Mouse (Mus musculus) MEL (cell line): ENCODE results near the gene Nyap2. TPM values are rescaled to one million over a fixed set of nuclear protein-coding genes. Genes with fewer than 3 reads are reported as not detected.

Experiments
- DNase-seq: peaks from one replicate; pipeline ENCODE4 v3.0.0; 2011; ENCODE audit warnings: low read depth, low spot score
- H3K27ac ChIP-seq: 2 replicates; pipeline ENCODE4 v1.5.1; 2012; ENCODE audit warnings: low read depth, mild to moderate bottlenecking, control low read depth, low read length, moderate library complexity; ENCODE audit not compliant: control insufficient read depth
- H3K27me3 ChIP-seq, 2 experiments: fragments of 150-350 bp in 1 of 2; sonication (generic) in 1 of 2; 2 replicates each; pipeline ENCODE4 v1.6.1; 2012; ENCODE audit warnings: low read length in 2 of 2, mild to moderate bottlenecking in 2 of 2, improper control_type of control experiment in 1 of 2, moderate library complexity in 1 of 2; ENCODE audit not compliant: insufficient read depth in 2 of 2, control insufficient read depth in 1 of 2
- H3K36me3 ChIP-seq, 2 experiments: 2 replicates each; pipeline ENCODE4 v1.6.1; 2012 to 2014; ENCODE audit warnings: low read length in 2 of 2, improper control_type of control experiment in 1 of 2, inconsistent platforms in 1 of 2, mild to moderate bottlenecking in 1 of 2; ENCODE audit not compliant: insufficient read depth in 2 of 2, control insufficient read depth in 1 of 2
- H3K4me1 ChIP-seq, 2 experiments: fragments of 150-350 bp in 1 of 2; sonication (generic) in 1 of 2; 2 replicates each; pipeline ENCODE4 v1.6.1; 2012; ENCODE audit warnings: low read length in 2 of 2, improper control_type of control experiment in 1 of 2, mild to moderate bottlenecking in 1 of 2; ENCODE audit not compliant: insufficient read depth in 2 of 2, control insufficient read depth in 1 of 2
- H3K4me3 ChIP-seq, 2 experiments: fragments of 150-350 bp in 1 of 2; sonication (generic) in 1 of 2; 2 replicates each; pipeline ENCODE4 v1.5.1; 2012; ENCODE audit warnings: low read depth in 2 of 2, low read length in 2 of 2, mild to moderate bottlenecking in 2 of 2, moderate library complexity in 2 of 2, control low read depth in 1 of 2, improper control_type of control experiment in 1 of 2; ENCODE audit not compliant: control insufficient read depth in 1 of 2, insufficient read depth in 1 of 2
- H3K79me2 ChIP-seq: 2 replicates; pipeline ENCODE4 v1.6.1; 2012; ENCODE audit warnings: mild to moderate bottlenecking, low read length, moderate library complexity; ENCODE audit not compliant: control insufficient read depth, poor library complexity, insufficient read depth
- H3K9ac ChIP-seq: 2 replicates; pipeline ENCODE4 v1.6.1; 2012; ENCODE audit warnings: low read depth, mild to moderate bottlenecking, control low read depth, low read length, moderate library complexity; ENCODE audit not compliant: control insufficient read depth, poor library complexity, severe bottlenecking
- H3K9me3 ChIP-seq: fragments of 150-350 bp; sonication (generic); replicated peaks from 2 replicates; pipeline ENCODE4 v1.6.1; 2012; ENCODE audit warnings: mild to moderate bottlenecking, low read length, improper control_type of control experiment, moderate library complexity; ENCODE audit not compliant: insufficient read depth
- BHLHE40 ChIP-seq: IDR thresholded peaks from 2 replicates; pipeline ENCODE4 v1.6.1; 2012; ENCODE audit warnings: low read depth, mild to moderate bottlenecking, inconsistent platforms, low read length, improper control_type of control experiment, borderline replicate concordance
- CHD1 ChIP-seq: IDR thresholded peaks from 2 replicates; pipeline ENCODE4 v1.6.1; 2012; ENCODE audit warnings: low read depth, mild to moderate bottlenecking, inconsistent platforms, low read length, improper control_type of control experiment
- CHD2 ChIP-seq: IDR thresholded peaks from 2 replicates; pipeline ENCODE4 v1.6.1; 2011; ENCODE audit warnings: low read length, improper control_type of control experiment
- E2F4 ChIP-seq: IDR thresholded peaks from 2 replicates; pipeline ENCODE4 v1.6.1; 2011; ENCODE audit warnings: low read depth, low read length, improper control_type of control experiment, borderline replicate concordance
- ELF1 ChIP-seq: IDR thresholded peaks from 2 replicates; pipeline ENCODE4 v1.6.1; 2014; ENCODE audit warnings: low read depth, mild to moderate bottlenecking, inconsistent platforms, low read length, improper control_type of control experiment, moderate library complexity
- ETS1 ChIP-seq: IDR thresholded peaks from 2 replicates; pipeline ENCODE4 v1.6.1; 2012; ENCODE audit warnings: low read depth, mild to moderate bottlenecking, inconsistent platforms, low read length, improper control_type of control experiment, moderate library complexity
- MAFK ChIP-seq: IDR thresholded peaks from 2 replicates; pipeline ENCODE4 v1.6.1; 2011; ENCODE audit warnings: low read depth, mild to moderate bottlenecking, low read length, improper control_type of control experiment, borderline replicate concordance
- MAZ ChIP-seq: IDR thresholded peaks from 2 replicates; pipeline ENCODE4 v1.6.1; 2012; ENCODE audit warnings: low read depth, mild to moderate bottlenecking, inconsistent platforms, low read length, improper control_type of control experiment
- MEF2A ChIP-seq: IDR thresholded peaks from 2 replicates; pipeline ENCODE4 v1.6.1; 2014; ENCODE audit warnings: low read depth, mild to moderate bottlenecking, inconsistent platforms, low read length, improper control_type of control experiment; ENCODE audit not compliant: poor library complexity, insufficient replicate concordance, severe bottlenecking; ENCODE audit errors: extremely low read depth
- POLR2AphosphoS5 ChIP-seq: IDR thresholded peaks from 2 replicates; pipeline ENCODE4 v1.6.1; 2012; ENCODE audit warnings: low read depth, borderline replicate concordance, mild to moderate bottlenecking, inconsistent platforms, low read length, moderate library complexity, mixed read lengths
- RCOR1 ChIP-seq: IDR thresholded peaks from 2 replicates; pipeline ENCODE4 v1.6.1; 2012; ENCODE audit warnings: low read depth, mild to moderate bottlenecking, inconsistent platforms, low read length, improper control_type of control experiment
- USF1 ChIP-seq: IDR thresholded peaks from 2 replicates; pipeline ENCODE4 v1.6.1; 2014; ENCODE audit warnings: low read depth, mild to moderate bottlenecking, inconsistent platforms, low read length, improper control_type of control experiment, moderate library complexity
- ZC3H11A ChIP-seq: IDR thresholded peaks from 2 replicates; pipeline ENCODE4 v1.6.1; 2012; ENCODE audit warnings: low read depth, mild to moderate bottlenecking, inconsistent platforms, low read length, improper control_type of control experiment
- ZKSCAN1 ChIP-seq: IDR thresholded peaks from 2 replicates; pipeline ENCODE4 v1.6.1; 2012; ENCODE audit warnings: low read depth, mild to moderate bottlenecking, inconsistent platforms, low read length, improper control_type of control experiment, moderate library complexity
- ZMIZ1 ChIP-seq: IDR thresholded peaks from 2 replicates; pipeline ENCODE4 v1.6.1; 2012; ENCODE audit warnings: low read depth, mild to moderate bottlenecking, inconsistent platforms, low read length, improper control_type of control experiment, moderate library complexity
- ZNF384 ChIP-seq: IDR thresholded peaks from 2 replicates; pipeline ENCODE4 v1.6.1; 2012; ENCODE audit warnings: low read depth, mild to moderate bottlenecking, inconsistent platforms, low read length, improper control_type of control experiment
- polyA plus RNA-seq, 2 experiments: library from polyadenylated mRNA; stranded (reverse) in 1 of 2; unstranded in 1 of 2; fragments of >175 nt in 1 of 2; fragments of >200 nt in 1 of 2; gene quantifications; 2 replicates each; pipeline versions ENCODE4 v1.2.1 to v1.2.4; 2012; ENCODE audit warnings: low replicate concordance in 2 of 2, low read depth in 1 of 2; ENCODE audit not compliant: insufficient read length in 2 of 2, insufficient read depth in 1 of 2, missing spikeins in 1 of 2
- total RNA-seq: library from RNA; depleted of rRNA; stranded (reverse); fragments of 300-350 nt; gene quantifications from 2 replicates; pipeline ENCODE4 v1.2.3, GENCODE M21; 2012

Nyap2 gene
- total and polyA plus RNA-seq, 3 experiments: not detected

DNA sequence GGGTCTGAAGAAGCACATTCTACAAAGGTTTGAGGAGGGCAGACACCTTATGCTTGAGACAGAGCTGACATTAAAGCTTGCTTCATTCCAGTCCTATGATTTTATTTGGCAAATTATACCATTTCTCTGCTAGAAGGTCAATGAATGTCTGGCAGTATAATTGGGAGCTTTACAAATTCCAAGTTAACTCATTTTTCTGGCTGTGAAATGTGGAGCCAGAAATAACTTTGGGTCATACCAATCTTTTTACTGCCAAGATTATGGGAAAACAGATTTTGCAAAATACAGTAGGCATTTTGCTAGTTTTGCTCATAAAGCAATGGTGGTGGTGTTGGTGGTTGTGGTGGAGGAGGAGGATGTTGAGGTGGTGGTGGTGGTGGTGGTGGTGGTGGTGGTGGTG lies 96.0 kb downstream of the Nyap2 start:
- H3K9ac ChIP-seq: no peak overlapping the region
- DNase-seq: no peak
- H3K27ac ChIP-seq: no peak overlapping the region
- H3K79me2 ChIP-seq: no peaks in the 10 kb centered on the region
- H3K4me3 ChIP-seq: no peak overlapping the region
- no peaks in the 10 kb centered on the region for H3K27me3 ChIP-seq
- H3K36me3 ChIP-seq: no peaks in the 10 kb centered on the region
- no peak for TF ChIP-seq RCOR1
- no peak for TF ChIP-seq MAFK
- no peak for TF ChIP-seq E2F4
- no peak for TF ChIP-seq ZMIZ1
- no peak for TF ChIP-seq ZKSCAN1
- TF ChIP-seq ZC3H11A: no peak
- TF ChIP-seq ZNF384: no peak
- no peak for TF ChIP-seq ELF1
- TF ChIP-seq CHD2: no peak
- no peak for TF ChIP-seq BHLHE40
- TF ChIP-seq CHD1: no peak
- H3K9me3 ChIP-seq: no peaks in the 10 kb centered on the region
- no peaks in the 10 kb centered on the region for H3K4me1 ChIP-seq

DNA sequence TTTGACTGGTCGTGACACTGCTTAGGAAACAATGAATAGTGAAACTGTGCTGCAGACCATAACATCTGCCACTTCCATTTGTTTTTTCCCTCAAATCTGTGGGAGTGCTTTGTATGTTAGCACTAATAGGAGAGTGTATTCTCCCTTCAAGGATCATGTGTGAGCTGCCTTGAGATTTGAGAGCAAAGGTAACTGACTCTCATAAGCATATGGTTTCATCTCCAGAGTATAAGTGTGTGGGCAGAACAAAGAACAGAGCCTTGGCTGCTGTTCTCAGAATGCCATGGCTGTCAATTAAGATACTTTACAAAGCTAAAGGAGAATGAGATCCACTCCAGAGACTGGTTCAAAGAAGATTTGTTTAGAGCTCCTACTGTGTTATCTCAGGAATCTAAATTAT lies 96.6 kb downstream of the Nyap2 start:
- Histone ChIP-seq H3K27ac (no peak overlapping the region), H3K79me2 (no peaks in the 10 kb centered on the region)
- no peak for DNase-seq
- TF ChIP-seq POLR2AphosphoS5 (no peak), USF1 (no peak), ETS1 (no peak), MEF2A (no peak)
- TF ChIP-seq, all 39 proteins: peak for 0
- no peak overlapping the region for H3K9ac ChIP-seq
- no peaks in the 10 kb centered on the region for H3K27me3 ChIP-seq
- H3K36me3 ChIP-seq: no peaks in the 10 kb centered on the region
- H3K4me1 ChIP-seq: no peaks in the 10 kb centered on the region
- no peaks in the 10 kb centered on the region for H3K9me3 ChIP-seq
- no peak overlapping the region for H3K4me3 ChIP-seq

DNA sequence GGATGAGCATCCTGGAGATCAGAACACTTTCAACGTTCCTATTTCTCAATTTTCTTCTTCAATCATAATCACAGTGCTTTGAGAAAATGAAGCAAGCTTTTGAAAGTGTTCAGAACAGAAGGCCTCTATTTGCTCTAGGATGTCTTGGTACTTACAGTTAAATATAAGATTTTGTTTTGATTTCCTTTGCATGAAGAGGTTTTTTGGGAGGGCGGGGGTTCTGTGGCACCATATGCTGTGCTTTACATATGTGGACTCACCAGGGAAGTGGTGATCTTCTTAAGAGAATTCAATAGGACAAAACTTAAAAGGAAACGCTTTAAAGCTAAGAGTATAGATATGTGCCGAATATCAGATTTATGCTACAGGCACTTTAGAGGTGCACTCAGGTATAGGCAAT lies 103.0 kb downstream of the Nyap2 start:
- no peaks in the 10 kb centered on the region for H3K79me2 ChIP-seq
- TF ChIP-seq MAZ: no peak
- no peaks in the 10 kb centered on the region for H3K9me3 ChIP-seq
- no peak overlapping the region for H3K9ac ChIP-seq
- no peak for DNase-seq
- no peak overlapping the region for H3K4me3 ChIP-seq
- H3K27ac ChIP-seq: no peak overlapping the region
- H3K27me3 ChIP-seq: no peaks in the 10 kb centered on the region
- H3K36me3 ChIP-seq: no peaks in the 10 kb centered on the region
- no peaks in the 10 kb centered on the region for H3K4me1 ChIP-seq
